Mouse (Mus musculus) liver, embryonic 12.5 days (tissue): ENCODE measurements around the gene Pet117. TPM values are rescaled to one million over a fixed set of nuclear protein-coding genes. Genes with fewer than 3 reads are reported as not detected.

Experiments used
- ATAC-seq: fragments of 200-750 bp; cut with Nextera tagmentation; 2 replicates; pipeline ENCODE4 v1.8.0; 2017; ENCODE audit warnings: moderate number of reproducible peaks, mild to moderate bottlenecking, moderate library complexity
- H3K27ac ChIP-seq: fragments of 300-500 bp; sonication (generic); 2 replicates; pipeline ENCODE4 v1.5.1; 2016; ENCODE audit warnings: mild to moderate bottlenecking
- H3K27me3 ChIP-seq: fragments of 300-500 bp; sonication (generic); replicated peaks from 2 replicates; pipeline ENCODE4 v1.6.1; 2016; ENCODE audit warnings: mild to moderate bottlenecking, moderate library complexity
- H3K36me3 ChIP-seq: fragments of 300-500 bp; sonication (generic); 2 replicates; pipeline ENCODE4 v1.6.1; 2016; ENCODE audit warnings: mild to moderate bottlenecking, moderate library complexity
- H3K4me1 ChIP-seq: fragments of 300-500 bp; sonication (generic); 2 replicates; pipeline ENCODE4 v1.6.1; 2016
- H3K4me2 ChIP-seq: fragments of 300-500 bp; sonication (generic); 2 replicates; pipeline ENCODE4 v1.6.1; 2016; ENCODE audit warnings: mild to moderate bottlenecking, moderate library complexity
- H3K4me3 ChIP-seq: fragments of 300-500 bp; sonication (generic); 2 replicates; pipeline ENCODE4 v1.5.1; 2016; ENCODE audit warnings: mild to moderate bottlenecking, moderate library complexity
- H3K9ac ChIP-seq: fragments of 300-500 bp; sonication (generic); 2 replicates; pipeline ENCODE4 v1.6.1; 2016; ENCODE audit warnings: mild to moderate bottlenecking, moderate library complexity
- H3K9me3 ChIP-seq: fragments of 300-500 bp; sonication (generic); replicated peaks from 2 replicates; pipeline ENCODE4 v1.6.1; 2016; ENCODE audit warnings: mild to moderate bottlenecking, moderate library complexity
- WGBS: fragments of 180-500 bp; shearing (Covaris S2); methylation state at CpG from one replicate; pipeline ENCODE4 v1.1.7; 2016; ENCODE audit not compliant: insufficient replicate concordance; 5-methylcytosine and 5-hydroxymethylcytosine counted together
- polyA plus RNA-seq: library from polyadenylated mRNA; unstranded; fragments of >200 nt; fragmentation: Nextera tagmentation; extraction: Ambion mirVana; gene quantifications from 2 replicates; pipeline ENCODE4 v1.2.1, GENCODE M21; 2016

The Pet117 gene
- 0.74 TPM in 1 of 2 replicates, not detected in the other for polyA plus RNA-seq

DNA sequence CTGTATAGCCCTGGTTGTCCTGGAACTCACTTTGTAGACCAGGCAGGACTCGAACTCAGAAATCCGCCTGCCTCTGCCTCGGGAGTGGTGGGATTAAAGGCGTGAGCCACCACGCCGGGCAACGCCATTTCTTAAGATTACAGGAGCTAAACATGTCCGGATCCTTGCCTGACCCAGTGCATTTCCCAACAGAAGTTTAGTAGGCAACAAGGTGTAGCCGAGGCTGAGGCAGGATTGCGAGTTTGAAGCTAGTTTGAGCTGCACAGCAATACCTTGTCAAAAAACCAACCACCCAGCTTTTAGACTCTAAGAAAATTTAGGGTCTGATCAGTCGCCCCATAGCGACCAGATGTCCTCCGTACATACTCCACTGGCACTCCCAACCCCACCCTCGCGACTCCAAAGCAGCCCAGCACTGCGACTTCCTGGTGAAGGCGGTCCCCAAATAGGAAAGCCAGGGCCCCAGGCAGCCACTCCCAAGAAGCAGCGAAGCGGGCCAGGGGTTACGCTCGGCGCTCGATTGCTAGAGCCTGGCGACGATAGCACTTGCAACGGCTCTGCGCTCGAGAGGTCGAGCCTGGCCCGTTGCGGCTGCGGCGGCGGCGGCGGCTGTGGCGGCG is at the start of gene Pet117, which contains the start of gene Kat14:
Gene Pet117 (plus strand): TSS at position 597 of the 620 bp plus-strand sequence.
Gene Kat14 (plus strand): TSS at position 584 of the 620 bp plus-strand sequence.
- Histone ChIP-seq H3K9me3 (no peaks in the 10 kb centered on the region), H3K27ac (peak within 1 kb of the TSS; percentile 89), H3K36me3 (peaks cover 11% of the 10 kb centered on the region), H3K4me3 (peak within 1 kb of the TSS; percentile 86), H3K4me1 (peaks cover 29% of the 10 kb centered on the region), H3K4me2 (peak within 1 kb of the TSS; percentile 84), H3K27me3 (no peaks in the 10 kb centered on the region), H3K9ac (peak within 1 kb of the TSS; percentile 88)
- peak; percentile 98 for ATAC-seq
- WGBS, result 3% methylated on average over 38 of the region's 38 CpGs

DNA sequence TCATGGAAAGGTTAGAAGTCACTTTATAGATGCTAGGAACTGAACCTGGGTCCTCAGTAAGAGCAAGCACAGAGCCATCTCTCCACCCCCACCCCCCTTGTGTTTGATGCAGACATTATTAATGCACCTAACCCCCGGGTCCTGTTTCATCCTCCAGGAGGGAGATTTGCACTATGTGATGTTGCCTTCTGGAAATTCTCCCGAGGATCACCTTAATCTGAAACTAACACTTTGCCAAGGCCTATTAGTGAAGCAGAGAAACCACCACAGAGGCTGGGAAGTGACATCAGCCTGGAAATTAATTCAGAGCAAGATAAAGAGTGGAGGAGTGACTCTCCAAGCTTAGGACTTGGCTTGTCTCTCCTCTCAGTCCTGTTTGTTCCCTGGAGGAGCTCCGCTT is 44.6 kb upstream of the Pet117 start:
- H3K9ac ChIP-seq, result no peak overlapping the region
- H3K9me3 ChIP-seq, result no peaks in the 10 kb centered on the region
- no peaks in the 10 kb centered on the region for H3K4me1 ChIP-seq
- H3K4me3 ChIP-seq, result no peak overlapping the region
- no peak overlapping the region for H3K27ac ChIP-seq
- no peak overlapping the region for H3K4me2 ChIP-seq
- H3K27me3 ChIP-seq, result peaks cover 24% of the 10 kb centered on the region
- WGBS, result 54% methylated on average over 3 of the region's 3 CpGs
- ATAC-seq, result no peak
- no peaks in the 10 kb centered on the region for H3K36me3 ChIP-seq

DNA sequence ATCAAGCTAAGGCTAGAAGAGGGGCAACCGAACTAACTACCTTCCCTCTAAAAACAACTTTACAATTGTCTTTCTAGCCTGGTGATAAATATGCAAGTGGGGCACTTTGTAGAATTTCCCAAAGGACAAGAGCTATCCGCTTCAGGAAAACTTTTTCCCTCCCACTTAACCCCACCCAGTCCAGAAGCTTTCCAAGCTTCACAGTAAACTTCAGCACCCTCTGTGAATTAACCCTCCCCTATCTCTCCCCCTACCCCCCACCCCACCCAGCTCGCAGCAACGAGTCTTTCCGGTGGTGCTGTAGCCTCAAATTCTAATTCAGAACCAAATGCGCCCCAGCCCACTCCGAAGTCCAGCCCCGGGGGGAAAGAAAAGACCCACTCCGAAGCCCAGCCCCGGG is 39.3 kb upstream of the Pet117 start:
- 3% methylated on average over 9 of the region's 10 CpGs for WGBS
- Histone ChIP-seq H3K4me1 (peaks cover 26% of the 10 kb centered on the region), H3K27ac (no peak overlapping the region), H3K9ac (no peak overlapping the region), H3K36me3 (no peaks in the 10 kb centered on the region), H3K9me3 (no peaks in the 10 kb centered on the region), H3K4me3 (no peak overlapping the region), H3K27me3 (peaks cover 76% of the 10 kb centered on the region), H3K4me2 (peak overlapping the region; percentile 28; the same call in 1 of the 2 replicates)
- no peak for ATAC-seq

DNA sequence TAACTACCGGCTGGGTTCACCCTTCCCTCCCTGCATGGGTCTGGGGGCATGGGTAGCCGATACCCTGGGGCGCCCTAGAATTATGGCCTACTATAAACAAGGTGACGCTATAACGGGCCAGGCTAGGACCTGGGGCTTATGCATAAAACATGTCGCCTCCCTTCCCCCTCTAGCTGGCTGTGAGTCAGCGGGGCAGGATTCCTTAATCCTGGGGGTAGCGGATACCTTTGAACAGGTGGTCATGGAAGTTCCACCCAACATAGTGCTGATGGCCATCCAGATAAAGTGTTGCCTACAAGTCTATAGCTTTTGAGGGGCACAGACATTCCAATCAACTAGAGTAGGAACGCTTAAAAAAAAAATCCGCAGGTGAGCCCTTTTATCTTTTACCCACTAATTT is 38.9 kb upstream of the Pet117 start:
- H3K27ac ChIP-seq, result no peak overlapping the region
- peaks cover 26% of the 10 kb centered on the region for H3K4me1 ChIP-seq
- no peak overlapping the region for H3K4me3 ChIP-seq
- 7% methylated on average over 10 of the region's 10 CpGs for WGBS
- H3K27me3 ChIP-seq, result peaks cover 81% of the 10 kb centered on the region
- no peak for ATAC-seq
- H3K36me3 ChIP-seq, result no peaks in the 10 kb centered on the region
- no peak overlapping the region for H3K9ac ChIP-seq
- H3K9me3 ChIP-seq, result no peaks in the 10 kb centered on the region
- peak overlapping the region; percentile 28; the same call in 1 of the 2 replicates for H3K4me2 ChIP-seq

DNA sequence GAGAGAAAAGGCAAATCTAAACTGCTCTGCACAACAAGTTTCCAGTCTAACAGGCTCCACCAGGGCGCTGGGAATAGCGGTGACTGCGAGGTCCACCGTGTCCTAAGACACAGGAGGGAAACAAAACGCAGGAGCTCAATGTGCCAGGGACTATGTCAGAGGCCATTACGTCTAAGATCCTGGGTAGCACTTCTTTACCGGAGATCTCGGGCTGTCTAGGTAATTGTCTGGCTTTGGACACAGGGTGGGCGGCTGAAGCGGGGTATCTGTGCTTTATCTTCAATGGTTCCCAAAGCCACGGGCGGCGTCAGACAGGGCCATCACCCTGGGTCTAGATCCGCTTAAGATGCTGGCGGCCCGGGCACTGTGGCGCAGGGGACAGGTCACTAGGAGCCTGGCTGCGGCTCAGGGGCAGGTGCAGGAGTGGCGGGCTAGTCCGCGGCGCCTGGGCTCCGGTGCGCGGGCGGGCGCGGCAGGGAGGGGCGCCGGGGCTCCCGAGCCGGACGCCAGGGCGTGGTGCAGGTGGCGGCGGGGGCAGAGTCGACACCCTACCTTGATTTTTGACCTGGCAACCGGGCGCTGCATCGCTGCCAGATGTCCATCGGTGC is 38.3 kb upstream of the Pet117 start:
- WGBS, result 1% methylated on average over 41 of the region's 41 CpGs
- H3K36me3 ChIP-seq, result no peaks in the 10 kb centered on the region
- no peak overlapping the region for H3K9ac ChIP-seq
- no peaks in the 10 kb centered on the region for H3K9me3 ChIP-seq
- H3K4me3 ChIP-seq, result peak overlapping the region; percentile 49
- ATAC-seq, result no peak
- peak overlapping the region; percentile 70 for H3K4me2 ChIP-seq
- H3K4me1 ChIP-seq, result peaks cover 26% of the 10 kb centered on the region
- no peak overlapping the region for H3K27ac ChIP-seq
- peaks cover 87% of the 10 kb centered on the region for H3K27me3 ChIP-seq

DNA sequence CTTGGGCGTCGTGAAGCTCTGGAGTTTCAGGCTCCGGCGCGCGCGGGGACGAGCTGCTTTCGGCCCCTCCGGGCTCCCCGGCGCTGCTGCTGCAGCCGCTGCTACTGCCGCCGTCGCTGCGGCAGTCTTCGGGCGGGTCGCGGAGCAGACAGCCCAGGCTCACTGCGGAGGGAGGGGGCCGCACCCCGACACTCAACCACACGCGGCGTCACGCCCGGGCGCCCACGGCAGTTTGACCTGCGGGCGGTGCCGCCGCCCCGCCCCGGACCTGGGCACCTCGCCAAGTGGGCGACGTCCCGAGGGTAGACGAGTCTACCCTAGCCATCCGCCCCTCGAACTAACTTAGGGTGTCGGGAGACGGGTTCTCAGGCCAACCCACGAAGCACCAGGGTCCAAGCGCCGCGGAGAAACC is 37.8 kb upstream of the Pet117 start:
- Histone ChIP-seq H3K4me1 (peaks cover 26% of the 10 kb centered on the region), H3K9me3 (no peaks in the 10 kb centered on the region), H3K27ac (no peak overlapping the region), H3K36me3 (no peaks in the 10 kb centered on the region), H3K27me3 (peaks cover 90% of the 10 kb centered on the region), H3K4me2 (peak overlapping the region; percentile 70), H3K9ac (no peak overlapping the region), H3K4me3 (peak overlapping the region; percentile 49)
- ATAC-seq, result no peak
- WGBS, result 2% methylated on average over 50 of the region's 50 CpGs

DNA sequence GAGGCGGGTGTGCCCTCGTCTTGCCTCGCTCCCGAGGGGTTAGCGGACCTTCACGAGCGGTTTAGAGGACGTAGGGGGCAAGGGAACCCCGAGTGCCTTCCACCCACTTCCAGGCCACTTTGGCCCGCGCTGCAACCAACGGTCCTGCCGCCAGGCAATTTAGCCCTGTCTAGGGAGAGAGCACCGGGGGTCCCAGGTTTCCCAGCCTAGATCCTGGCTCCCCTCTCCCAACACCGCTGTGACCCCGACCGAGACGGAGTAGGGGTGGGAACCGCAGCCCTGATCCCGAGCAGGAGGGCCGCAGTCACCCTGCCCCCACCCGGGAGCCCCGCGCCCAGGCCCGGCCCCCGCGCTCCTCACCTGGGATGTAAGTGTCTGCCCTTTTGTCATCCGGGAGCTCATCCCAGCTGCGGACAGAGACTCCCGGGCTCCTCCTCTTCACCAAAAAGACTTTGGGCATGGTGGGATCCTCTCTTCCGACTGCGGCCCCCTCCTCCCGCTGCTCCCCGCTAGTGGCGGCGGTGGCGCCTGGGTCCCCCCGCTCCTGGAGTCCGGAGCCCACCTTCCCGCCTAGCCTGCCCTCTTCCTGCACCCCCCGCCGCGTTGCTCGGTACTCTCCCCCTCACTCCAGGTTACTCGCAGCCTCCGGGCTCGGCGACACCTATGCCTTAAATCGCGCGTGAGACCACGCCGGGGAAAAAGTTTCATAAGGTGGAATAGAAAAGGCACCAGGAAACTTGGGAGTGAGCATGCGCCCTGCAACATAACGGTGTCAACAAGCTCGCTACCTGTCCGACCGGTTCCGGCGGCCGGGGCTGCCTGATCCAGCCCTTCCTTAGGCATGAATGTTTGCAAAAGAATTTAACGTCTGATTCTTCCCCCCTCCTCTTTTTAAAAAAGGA is 37.1 kb upstream of the Pet117 start, which contains the start of gene Ovol2:
Gene Ovol2 (minus strand): TSS at position 746 of the 902 bp plus-strand sequence.
- H3K4me3 ChIP-seq, result peak within 1 kb of the TSS; percentile 49
- H3K36me3 ChIP-seq, result no peaks in the 10 kb centered on the region
- H3K9me3 ChIP-seq, result no peaks in the 10 kb centered on the region
- peaks cover 96% of the 10 kb centered on the region for H3K27me3 ChIP-seq
- no peak within 1 kb of the TSS for H3K27ac ChIP-seq
- peak within 1 kb of the TSS; percentile 70 for H3K4me2 ChIP-seq
- H3K9ac ChIP-seq, result no peak within 1 kb of the TSS
- 3% methylated on average over 58 of the region's 62 CpGs for WGBS
- H3K4me1 ChIP-seq, result peaks cover 26% of the 10 kb centered on the region
- peak; percentile 20; the same call in 1 of the 2 replicates for ATAC-seq

DNA sequence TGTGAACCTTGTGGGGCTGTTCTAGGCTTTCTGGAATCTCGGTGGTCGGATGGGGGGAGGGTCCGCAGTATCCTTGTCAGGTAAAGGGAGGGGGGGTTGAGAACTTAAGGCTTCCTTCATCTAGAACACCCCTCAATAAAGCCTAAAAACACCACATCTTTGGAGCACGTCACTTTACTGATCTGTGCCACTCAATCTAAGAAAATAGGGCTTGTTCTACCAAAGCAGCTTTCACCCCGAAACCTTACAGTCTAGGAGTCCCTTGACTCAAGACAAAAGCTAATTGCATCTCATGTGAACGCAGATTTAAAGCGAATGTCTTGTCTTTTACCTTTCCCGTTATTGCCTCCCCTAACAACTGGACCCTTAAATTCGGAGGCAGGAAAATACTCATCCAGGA is 36.3 kb upstream of the Pet117 start:
- Histone ChIP-seq H3K4me1 (peaks cover 26% of the 10 kb centered on the region), H3K4me2 (peak overlapping the region; percentile 30; the same call in 1 of the 2 replicates), H3K27ac (no peak overlapping the region), H3K27me3 (peaks cover 91% of the 10 kb centered on the region), H3K9ac (no peak overlapping the region), H3K4me3 (0 out of 2 replicates have a peak overlapping the region, but pooled peaks have one; percentile 49), H3K36me3 (no peaks in the 10 kb centered on the region), H3K9me3 (no peaks in the 10 kb centered on the region)
- WGBS, result 9% methylated on average over 9 of the region's 9 CpGs
- ATAC-seq, result no peak

DNA sequence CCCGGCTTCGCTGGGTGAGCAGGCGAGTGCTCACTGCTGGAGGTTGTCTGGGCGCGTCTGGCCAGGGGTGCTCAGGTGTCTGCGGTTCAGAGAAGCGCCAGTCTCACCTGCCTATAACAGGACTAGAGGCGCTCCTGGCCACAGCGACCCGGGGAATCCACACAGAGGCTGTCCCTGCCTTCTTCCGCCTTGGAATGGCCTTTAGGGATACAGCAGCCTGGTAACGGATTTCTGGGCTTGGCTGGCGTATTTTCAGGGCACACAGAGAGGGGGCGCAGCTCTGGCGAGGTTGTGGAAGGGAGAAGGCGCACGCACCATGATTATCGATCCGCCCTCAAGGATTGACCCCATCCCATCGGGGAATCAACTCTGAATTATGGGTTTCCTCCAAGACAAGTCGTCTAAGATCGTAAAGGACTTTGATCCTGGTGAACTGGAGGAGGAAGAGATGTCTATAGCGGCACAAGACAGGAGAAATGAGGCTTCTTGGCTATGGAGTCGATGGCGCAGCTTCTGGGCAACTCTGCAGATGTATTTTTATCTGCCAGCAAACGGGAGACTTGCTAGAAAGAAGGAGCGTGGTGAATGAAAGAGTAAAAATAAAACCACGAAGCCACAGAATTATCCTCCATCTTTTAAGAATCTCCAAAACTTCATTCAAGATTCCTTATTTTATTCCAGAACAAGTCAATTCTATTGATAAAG is 35.5 kb upstream of the Pet117 start:
- no peak overlapping the region for H3K9ac ChIP-seq
- no peak overlapping the region for H3K4me3 ChIP-seq
- H3K36me3 ChIP-seq, result no peaks in the 10 kb centered on the region
- 7% methylated on average over 28 of the region's 28 CpGs for WGBS
- H3K9me3 ChIP-seq, result no peaks in the 10 kb centered on the region
- H3K4me1 ChIP-seq, result peaks cover 26% of the 10 kb centered on the region
- ATAC-seq, result no peak
- peaks cover 84% of the 10 kb centered on the region for H3K27me3 ChIP-seq
- H3K4me2 ChIP-seq, result peak overlapping the region; percentile 30
- no peak overlapping the region for H3K27ac ChIP-seq

DNA sequence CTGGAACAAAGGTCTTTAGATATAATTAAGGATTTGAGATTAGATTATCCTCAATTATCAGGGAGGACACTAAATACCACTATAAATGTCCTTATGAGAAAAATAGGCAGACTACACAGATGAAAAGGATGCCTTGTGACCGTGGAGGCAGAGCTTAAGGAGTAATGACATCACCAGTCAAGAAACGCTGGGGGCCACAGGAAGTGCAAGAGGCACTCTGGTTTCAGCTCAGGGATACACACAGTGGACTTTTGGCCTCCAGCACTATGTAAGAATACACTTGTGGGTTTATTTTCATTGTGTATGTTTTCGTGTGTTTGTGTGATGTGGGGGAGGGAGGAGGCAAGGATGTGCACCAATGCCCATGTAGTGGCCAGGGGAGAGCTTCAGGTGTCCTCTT is 31.6 kb upstream of the Pet117 start:
- no peak for ATAC-seq

DNA sequence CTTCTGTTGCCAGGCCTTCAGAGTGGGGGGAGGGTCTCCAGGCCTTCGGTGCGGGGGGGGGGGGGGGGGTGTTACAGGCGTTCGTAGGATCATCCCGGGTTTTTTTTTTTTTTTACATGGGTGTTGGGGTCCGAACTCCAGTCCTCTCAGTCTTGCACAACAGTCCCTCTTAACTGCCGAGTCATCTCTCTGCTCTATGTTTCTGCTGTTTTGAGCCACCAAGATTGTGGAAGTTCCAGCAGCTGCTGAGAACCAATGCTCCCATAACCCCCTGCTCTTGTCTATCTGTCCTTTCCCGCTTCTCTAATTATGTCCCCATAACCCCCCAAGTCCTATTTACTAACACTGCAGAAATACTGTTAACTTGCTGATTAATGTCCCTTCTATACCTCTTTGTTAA is 31.1 kb upstream of the Pet117 start:
- Histone ChIP-seq H3K27ac (no peak overlapping the region), H3K36me3 (no peaks in the 10 kb centered on the region), H3K4me3 (no peak overlapping the region), H3K4me2 (no peak overlapping the region), H3K27me3 (peaks cover 40% of the 10 kb centered on the region), H3K9ac (no peak overlapping the region), H3K4me1 (no peaks in the 10 kb centered on the region), H3K9me3 (no peaks in the 10 kb centered on the region)
- no peak for ATAC-seq
- WGBS, result 18% methylated on average over 8 of the region's 8 CpGs

More for the DNA sequence above, 31.6 kb upstream of the Pet117 start:
- no peaks in the 10 kb centered on the region for H3K4me1 ChIP-seq
- H3K4me2 ChIP-seq, result no peak overlapping the region
- WGBS, result 10% methylated on average over 3 of the region's 3 CpGs
- H3K9ac ChIP-seq, result no peak overlapping the region
- H3K4me3 ChIP-seq, result no peak overlapping the region
- H3K36me3 ChIP-seq, result no peaks in the 10 kb centered on the region
- no peak overlapping the region for H3K27ac ChIP-seq
- H3K27me3 ChIP-seq, result peaks cover 44% of the 10 kb centered on the region
- no peaks in the 10 kb centered on the region for H3K9me3 ChIP-seq
